20 mouse cellular contexts compared by ENCODE assay signal in the genomic region with DNA sequence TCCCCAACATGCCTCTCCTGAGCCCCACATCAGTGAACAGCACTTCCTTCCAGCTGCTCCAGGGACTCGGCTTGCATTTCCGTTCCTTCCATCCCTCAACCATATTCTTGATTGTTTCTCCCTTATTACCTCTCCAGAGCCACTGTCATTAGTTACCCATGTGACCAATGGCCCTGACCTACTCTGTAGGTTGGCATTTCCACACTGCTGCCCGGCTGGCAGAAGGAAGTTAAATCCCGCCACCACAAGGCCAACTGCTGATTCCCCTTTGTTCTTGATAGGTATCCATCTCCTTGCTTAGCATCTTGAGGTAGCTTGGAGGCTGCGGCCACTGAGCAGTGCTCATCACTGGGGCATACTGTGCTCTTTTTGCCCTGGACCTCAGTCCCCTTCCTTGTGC.
DNase-seq lines count a peak whose midpoint lies in the region; TF ChIP-seq lines count a peak whose summit lies in the region.
"Had no signal": no experiment of that assay in that cellular context is flagged by ENCODE, and none has a peak within 500 bp of the region (broad histone marks: within the 10 kb centered on the region; RNA-seq: fewer than 3 reads in every experiment).

No protein-coding gene starts in this region.

- H3K4me3 ChIP-seq in layer of hippocampus, adult 2 months = no peak overlapping the region
- H3K4me3 ChIP-seq: embryonic facial prominence, embryonic 13.5 days; embryonic facial prominence, embryonic 15.5 days; erythroblast, embryonic 14.5 days; forebrain, embryonic 10.5 days; forebrain, embryonic 12.5 days had no signal

- H3K27ac ChIP-seq in layer of hippocampus, adult 2 months = no peak overlapping the region
- H3K27ac ChIP-seq: embryonic facial prominence, embryonic 13.5 days; embryonic facial prominence, embryonic 15.5 days; forebrain, embryonic 10.5 days; forebrain, embryonic 12.5 days had no signal

- TF ChIP-seq CTCF in layer of hippocampus, adult 2 months (conservative IDR thresholded peaks at IDR 0.05) = no peak

- DNase-seq in adrenal gland, adult (ENCODE audit: inconsistent age in 2 of 2, low spot score in 1 of 2) = peak; percentile 43 to 81
- no peak for DNase-seq in adrenal gland, postnatal 25 days
- DNase-seq in adrenal gland, adult 8-10 months = peak; percentile 48
- no peak for DNase-seq in adrenal gland, adult 18-20 months (ENCODE audit: low spot score in 2 of 2)
- DNase-seq in adrenal gland, postnatal 10 days = peak; percentile 34
- DNase-seq in adrenal gland, postnatal 36 days = peak; percentile 39 to 61
- no peak for DNase-seq in layer of hippocampus, adult 2 months (ENCODE audit: low spot score in 2 of 2)
- DNase-seq: B cell, adult 2 months; cerebellum, adult 11 months; cerebellum, adult 18-20 months; cerebellum, adult 8-10 months; cerebellum, adult 9-11 months; cerebellum, postnatal 14 days; cerebellum, postnatal 36 days; embryo, embryonic 11 days had no signal

Comparison
In these comparisons a context has a peak if more than half of its experiments do, and no peak if none do; other contexts are left out.
1. DNase-seq: peak in adrenal gland, adult (2 of 2), adrenal gland, adult 8-10 months (single experiment), adrenal gland, postnatal 10 days (single experiment) and adrenal gland, postnatal 36 days (2 of 2); none in adrenal gland, postnatal 25 days (single experiment), adrenal gland, adult 18-20 months (0 of 2) and layer of hippocampus, adult 2 months (0 of 2).